Mouse (Mus musculus): ENCODE results near the gene Nup93. TPM values are rescaled to one million over a fixed set of nuclear protein-coding genes. Genes with fewer than 3 reads are reported as not detected.

The Nup93 gene
- polyA plus RNA-seq, 1 experiment from 2014 or later, result 118 TPM

MicroRNA genes within 50 kb of the gene (microRNA counts, 519-probe panel; counts per million panel counts)
- microRNA mmu-miR-138, result 4,758 counts per million, percentile 46 among the panel's probes with 10 or more counts

Small RNA genes lying within 50 kb of the gene (microRNA-seq; reads per million reads assigned to microRNA genes)
- 121 reads per million, percentile 55 among the genes with 10 or more reads in this experiment for gene Mir138-2

Other genes starting within 250 kb of the Nup93 start
- gene Amfr, start 201.7 kb upstream of the Nup93 start, polyA plus RNA-seq (2014; fragmentation: Nextera tagmentation; extraction: Ambion mirVana), result 56.8 and 64.7 TPM in 2 replicates
- 198 and 200 TPM in 2 replicates for gene Nudt21, start 177.5 kb upstream of the Nup93 start, polyA plus RNA-seq (2014; fragmentation: Nextera tagmentation; extraction: Ambion mirVana)
- gene Ogfod1, start 177.4 kb upstream of the Nup93 start, polyA plus RNA-seq (2014; fragmentation: Nextera tagmentation; extraction: Ambion mirVana), result 11.1 and 11.6 TPM in 2 replicates
- gene Bbs2, start 115.6 kb upstream of the Nup93 start, polyA plus RNA-seq (2014; fragmentation: Nextera tagmentation; extraction: Ambion mirVana), result 21.3 and 26.6 TPM in 2 replicates
- gene Mt4, start 77.4 kb upstream of the Nup93 start, polyA plus RNA-seq (2014; fragmentation: Nextera tagmentation; extraction: Ambion mirVana), result not detected in 2 replicates
- 8.5 and 12.0 TPM in 2 replicates for gene Mt3, start 62.0 kb upstream of the Nup93 start, polyA plus RNA-seq (2014; fragmentation: Nextera tagmentation; extraction: Ambion mirVana)
- gene Mt2, start 41.9 kb upstream of the Nup93 start, polyA plus RNA-seq (2014; fragmentation: Nextera tagmentation; extraction: Ambion mirVana), result 22.9 and 29.8 TPM in 2 replicates
- 87.0 and 94.1 TPM in 2 replicates for gene Mt1, start 35.5 kb upstream of the Nup93 start, polyA plus RNA-seq (2014; fragmentation: Nextera tagmentation; extraction: Ambion mirVana)
- not detected in 2 replicates for gene Slc12a3, start 114.6 kb downstream of the Nup93 start, polyA plus RNA-seq (2014; fragmentation: Nextera tagmentation; extraction: Ambion mirVana)
- gene Herpud1, start 171.9 kb downstream of the Nup93 start, polyA plus RNA-seq (2014; fragmentation: Nextera tagmentation; extraction: Ambion mirVana), result 56.8 and 60.4 TPM in 2 replicates
- gene Nlrc5, start 219.8 kb downstream of the Nup93 start, polyA plus RNA-seq (2014; fragmentation: Nextera tagmentation; extraction: Ambion mirVana), result 0.23 TPM in 1 of 2 replicates, not detected in the other